In the genomic region with DNA sequence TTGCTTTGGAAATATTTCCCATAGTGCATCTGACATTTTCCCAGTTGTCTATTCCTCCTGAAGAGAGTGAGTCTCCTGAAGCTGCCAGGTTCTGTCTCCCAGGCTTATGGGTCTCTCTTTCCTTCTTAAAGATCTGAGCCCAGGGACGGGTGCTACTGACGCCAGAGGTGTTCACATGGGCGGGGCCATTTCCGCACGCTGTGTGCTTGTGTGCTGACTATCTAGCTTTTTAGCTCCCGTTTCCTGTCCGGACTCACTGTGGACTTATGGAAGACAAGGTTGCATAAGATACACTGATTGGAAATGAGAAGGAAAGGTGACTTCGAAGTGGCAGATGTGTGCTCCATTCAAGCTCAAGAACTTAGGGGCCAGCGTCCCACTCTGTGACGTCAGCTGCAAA, we compare ENCODE assay signal across 26 mouse cellular contexts.
"Had no signal": no experiment of that assay in that cellular context is flagged by ENCODE, and none has a peak within 500 bp of the region (broad histone marks: within the 10 kb centered on the region; RNA-seq: fewer than 3 reads in every experiment).

No protein-coding gene starts in this region.

- H3K27ac ChIP-seq: heart, adult 2 months; heart, embryonic 13.5 days; heart, embryonic 15.5 days; hindbrain, embryonic 13.5 days; hindbrain, embryonic 15.5 days; hindbrain, postnatal 0 days; kidney, embryonic 15.5 days; kidney, postnatal 0 days; left cerebral cortex, adult 2 months; limb, embryonic 10.5 days; limb, embryonic 12.5 days; liver, embryonic 13.5 days; liver, embryonic 15.5 days had no signal

- H3K36me3 ChIP-seq: liver, embryonic 13.5 days; liver, embryonic 15.5 days had no signal

- ATAC-seq: hindbrain, postnatal 0 days had no signal

- H3K4me1 ChIP-seq: kidney, embryonic 15.5 days; limb, embryonic 10.5 days; limb, embryonic 12.5 days; liver, embryonic 13.5 days; liver, embryonic 15.5 days had no signal

- H3K4me3 ChIP-seq: heart, adult 2 months; heart, embryonic 13.5 days; heart, embryonic 15.5 days; hindbrain, embryonic 13.5 days; hindbrain, embryonic 15.5 days; kidney, embryonic 15.5 days; left cerebral cortex, adult 2 months; limb, embryonic 10.5 days; limb, embryonic 12.5 days; liver, embryonic 13.5 days; liver, embryonic 15.5 days had no signal

- H3K9ac ChIP-seq: heart, embryonic 13.5 days; heart, embryonic 15.5 days; hindbrain, embryonic 13.5 days; hindbrain, embryonic 15.5 days; kidney, embryonic 15.5 days; limb, embryonic 12.5 days; liver, embryonic 13.5 days; liver, embryonic 15.5 days had no signal

- H3K27me3 ChIP-seq: heart, embryonic 13.5 days; heart, embryonic 15.5 days; hindbrain, embryonic 13.5 days; hindbrain, embryonic 15.5 days; kidney, embryonic 15.5 days; limb, embryonic 12.5 days; liver, embryonic 13.5 days; liver, embryonic 15.5 days had no signal

- H3K9me3 ChIP-seq: heart, embryonic 13.5 days; heart, embryonic 15.5 days; hindbrain, embryonic 13.5 days; hindbrain, embryonic 15.5 days; kidney, embryonic 15.5 days; limb, embryonic 10.5 days; limb, embryonic 12.5 days; liver, embryonic 13.5 days; liver, embryonic 15.5 days had no signal

- H3K4me2 ChIP-seq: heart, embryonic 11.5 days; heart, embryonic 13.5 days; heart, embryonic 15.5 days; hindbrain, embryonic 13.5 days; hindbrain, embryonic 15.5 days; kidney, embryonic 15.5 days; limb, embryonic 12.5 days; liver, embryonic 11.5 days; liver, embryonic 13.5 days; liver, embryonic 15.5 days had no signal

- DNase-seq: gastrocnemius, postnatal 14 days; gastrocnemius, postnatal 36 days; heart, adult 11 months; heart, adult 2 months; heart, postnatal 14 days; heart, postnatal 36 days; kidney, adult 11 months; kidney, adult 2 months; kidney, adult 9 months; kidney, postnatal 14 days; kidney, postnatal 36 days; liver; liver, embryonic 13.5 days had no signal
